Comparison of ENCODE assay signal across 23 mouse cellular contexts in the genomic region with DNA sequence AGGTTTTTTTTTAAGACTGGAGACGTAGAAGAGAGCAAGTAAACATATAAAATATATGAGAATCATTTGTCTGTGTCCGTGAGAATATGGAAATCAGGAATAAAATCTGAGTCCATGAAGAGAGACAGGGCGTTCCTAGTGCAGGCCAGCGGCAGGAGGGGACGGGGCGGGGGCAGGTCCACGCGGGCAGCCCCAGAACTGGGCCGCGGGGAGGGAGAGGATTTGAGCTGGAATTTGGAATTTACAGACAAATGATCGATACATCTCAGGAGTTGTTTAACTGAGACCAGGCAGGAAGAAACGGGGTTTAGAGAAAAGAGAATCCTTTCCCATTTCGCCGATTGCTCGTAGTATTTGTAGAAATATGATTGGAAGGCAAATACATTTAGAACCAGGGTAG. TPM values are rescaled to one million over a fixed set of nuclear protein-coding genes. Genes with fewer than 3 reads are reported as not detected.
DNase-seq lines count a peak whose midpoint lies in the region; ATAC-seq and TF ChIP-seq lines count a peak whose summit lies in the region.
"Had no signal": no experiment of that assay in that cellular context is flagged by ENCODE, and none has a peak within 500 bp of the region (broad histone marks: within the 10 kb centered on the region; RNA-seq: fewer than 3 reads in every experiment).

No protein-coding gene starts in this region.

- 0 out of 2 replicates have a peak, but pooled peaks have one; percentile 23 for ATAC-seq in liver, embryonic 15.5 days (ENCODE audit: insufficient read depth)
- ATAC-seq in midbrain, embryonic 15.5 days (replicated peaks) = no peak
- no peak for ATAC-seq in frontal cortex, adult (ENCODE audit: low TSS enrichment)
- ATAC-seq: activated CD4-positive, CD25-positive, alpha-beta regulatory T cell, adult 4 months; intestine, embryonic 15.5 days; Patski had no signal

- no peak overlapping the region for H3K27ac ChIP-seq in heart, embryonic 10.5 days
- H3K27ac ChIP-seq in bone marrow, adult 2 months (ENCODE audit: control insufficient read depth, insufficient read depth, low read depth, low read length, poor library complexity) = peak overlapping the region; percentile 32; the same call in 1 of the 2 replicates
- H3K27ac ChIP-seq in liver, embryonic 15.5 days (replicated peaks) = peak overlapping the region; percentile 71
- H3K27ac ChIP-seq in midbrain, embryonic 15.5 days = no peak overlapping the region
- H3K27ac ChIP-seq: embryonic facial prominence, embryonic 12.5 days; forebrain, embryonic 12.5 days; heart, embryonic 15.5 days; hindbrain, embryonic 13.5 days; intestine, embryonic 15.5 days had no signal

- no peak for TF ChIP-seq POLR2A in bone marrow, adult 2 months (IDR thresholded peaks at IDR 0.05; ENCODE audit: borderline replicate concordance, control insufficient read depth, low read depth, low read length)

- no peaks in the 10 kb centered on the region for H3K36me3 ChIP-seq in heart, embryonic 10.5 days
- H3K36me3 ChIP-seq in liver, embryonic 15.5 days (replicated peaks) = no peaks in the 10 kb centered on the region
- no peaks in the 10 kb centered on the region for H3K36me3 ChIP-seq in midbrain, embryonic 15.5 days (replicated peaks)
- H3K36me3 ChIP-seq: embryonic facial prominence, embryonic 12.5 days; forebrain, embryonic 12.5 days; heart, embryonic 15.5 days; hindbrain, embryonic 13.5 days; intestine, embryonic 15.5 days had no signal

- no peak overlapping the region for H3K9ac ChIP-seq in liver, embryonic 15.5 days
- no peak overlapping the region for H3K9ac ChIP-seq in midbrain, embryonic 15.5 days
- H3K9ac ChIP-seq: embryonic facial prominence, embryonic 12.5 days; forebrain, embryonic 12.5 days; heart, embryonic 15.5 days; hindbrain, embryonic 13.5 days; intestine, embryonic 15.5 days had no signal

- H3K4me2 ChIP-seq in liver, embryonic 15.5 days = peak overlapping the region; percentile 18; the same call in 1 of the 2 replicates
- no peak overlapping the region for H3K4me2 ChIP-seq in midbrain, embryonic 15.5 days
- H3K4me2 ChIP-seq: embryonic facial prominence, embryonic 12.5 days; forebrain, embryonic 12.5 days; heart, embryonic 11.5 days; heart, embryonic 15.5 days; hindbrain, embryonic 13.5 days; intestine, embryonic 15.5 days had no signal

- TF ChIP-seq CTCF in bone marrow, adult 2 months (IDR thresholded peaks at IDR 0.05; ENCODE audit: control insufficient read depth, insufficient read depth, low read length) = no peak

- WGBS in heart, embryonic 10.5 days = 78% methylated on average over 15 of the region's 15 CpGs
- WGBS in bone marrow, adult 2 months = 73% methylated on average over 15 of the region's 15 CpGs
- WGBS in liver, embryonic 15.5 days (ENCODE audit: insufficient replicate concordance) = 60% methylated on average over 15 of the region's 15 CpGs
- WGBS in midbrain, embryonic 15.5 days = 71% methylated on average over 15 of the region's 15 CpGs

- no peaks in the 10 kb centered on the region for H3K27me3 ChIP-seq in heart, embryonic 10.5 days (ENCODE audit: insufficient read depth, poor library complexity, severe bottlenecking)
- H3K27me3 ChIP-seq in liver, embryonic 15.5 days = no peaks in the 10 kb centered on the region
- H3K27me3 ChIP-seq in midbrain, embryonic 15.5 days (replicated peaks) = no peaks in the 10 kb centered on the region
- H3K27me3 ChIP-seq: embryonic facial prominence, embryonic 12.5 days; forebrain, embryonic 12.5 days; heart, embryonic 15.5 days; hindbrain, embryonic 13.5 days; intestine, embryonic 15.5 days; Patski had no signal

- no peaks in the 10 kb centered on the region for H3K4me1 ChIP-seq in heart, embryonic 10.5 days
- peaks cover 2% of the 10 kb centered on the region; the same call in 1 of the 2 replicates for H3K4me1 ChIP-seq in bone marrow, adult 2 months (ENCODE audit: control insufficient read depth, insufficient read depth, low read length)
- peaks cover 23% of the 10 kb centered on the region for H3K4me1 ChIP-seq in liver, embryonic 15.5 days (replicated peaks)
- H3K4me1 ChIP-seq in midbrain, embryonic 15.5 days = no peaks in the 10 kb centered on the region
- H3K4me1 ChIP-seq: embryonic facial prominence, embryonic 12.5 days; forebrain, embryonic 12.5 days; heart, embryonic 15.5 days; hindbrain, embryonic 13.5 days; intestine, embryonic 15.5 days had no signal

- H3K9me3 ChIP-seq in heart, embryonic 10.5 days = no peaks in the 10 kb centered on the region
- no peaks in the 10 kb centered on the region for H3K9me3 ChIP-seq in liver, embryonic 15.5 days (replicated peaks)
- H3K9me3 ChIP-seq in midbrain, embryonic 15.5 days = no peaks in the 10 kb centered on the region
- H3K9me3 ChIP-seq: embryonic facial prominence, embryonic 12.5 days; forebrain, embryonic 12.5 days; heart, embryonic 15.5 days; hindbrain, embryonic 13.5 days; intestine, embryonic 15.5 days had no signal

- no peak overlapping the region for H3K4me3 ChIP-seq in heart, embryonic 10.5 days
- no peak overlapping the region for H3K4me3 ChIP-seq in bone marrow, adult 2 months (replicated peaks; ENCODE audit: control insufficient read depth, low read depth, low read length)
- no peak overlapping the region for H3K4me3 ChIP-seq in liver, embryonic 15.5 days (replicated peaks)
- H3K4me3 ChIP-seq in midbrain, embryonic 15.5 days = no peak overlapping the region
- H3K4me3 ChIP-seq: embryonic facial prominence, embryonic 12.5 days; forebrain, embryonic 12.5 days; heart, embryonic 15.5 days; hindbrain, embryonic 13.5 days; intestine, embryonic 15.5 days had no signal

- peak; percentile 39 for DNase-seq in heart, embryonic 10.5 days (ENCODE audit: low spot score)
- no peak for DNase-seq in heart, adult 11 months
- DNase-seq: adrenal gland, postnatal 36 days; cerebellum, adult 11 months; cerebellum, adult 8-10 months; cerebellum, postnatal 14 days; gastrocnemius, postnatal 36 days; heart, adult 18-20 months; heart, postnatal 14 days had no signal

RNA-seq across cellular contexts. Expression of a gene that starts 10.9 kb away (rescaled TPM):
- 0.37 TPM in 1 of 2 replicates, not detected in the other for polyA plus RNA-seq in heart, embryonic 10.5 days (2016; fragmentation: Nextera tagmentation; extraction: Ambion mirVana)
- 13.5 and 18.0 TPM in 2 replicates for polyA plus RNA-seq in bone marrow, adult 2 months (2011; ENCODE audit: insufficient read depth, insufficient read length, low replicate concordance, missing spikeins)
- 77.6 and 97.4 TPM in 2 replicates for polyA plus RNA-seq in liver, embryonic 15.5 days (2015; fragmentation: Nextera tagmentation; extraction: Ambion mirVana)
- polyA plus RNA-seq in midbrain, embryonic 15.5 days (2015; fragmentation: Nextera tagmentation; extraction: Ambion mirVana) = not detected in 2 replicates
- polyA plus RNA-seq: brain, embryonic 14.5 days; cortical plate, adult 2 months; embryonic facial prominence, embryonic 12.5 days; forebrain, embryonic 12.5 days; hindbrain, embryonic 13.5 days; Patski had no signal

RNA-seq across cellular contexts. Expression of a gene that starts 11.1 kb away (rescaled TPM):
- polyA plus RNA-seq in heart, embryonic 10.5 days (2016; fragmentation: Nextera tagmentation; extraction: Ambion mirVana) = not detected in 2 replicates
- polyA plus RNA-seq in bone marrow, adult 2 months (2011; ENCODE audit: insufficient read depth, insufficient read length, low replicate concordance, missing spikeins) = not detected in 2 replicates
- 0.29 and 0.38 TPM in 2 replicates for polyA plus RNA-seq in liver, embryonic 15.5 days (2015; fragmentation: Nextera tagmentation; extraction: Ambion mirVana)
- polyA plus RNA-seq in midbrain, embryonic 15.5 days (2015; fragmentation: Nextera tagmentation; extraction: Ambion mirVana) = 0.22 TPM in 1 of 2 replicates, not detected in the other
- polyA plus RNA-seq: activated CD4-positive, CD25-positive, alpha-beta regulatory T cell, adult 4 months; brain, embryonic 14.5 days; cortical plate, adult 2 months; forebrain, embryonic 12.5 days; heart, embryonic 11.5 days; heart, embryonic 15.5 days; hindbrain, embryonic 13.5 days; Patski had no signal

RNA-seq across cellular contexts. Expression of a gene that starts 24.5 kb away (rescaled TPM):
- 2.9 TPM in 2 replicates for polyA plus RNA-seq in heart, embryonic 10.5 days (2016; fragmentation: Nextera tagmentation; extraction: Ambion mirVana)
- polyA plus RNA-seq in bone marrow, adult 2 months (2011; ENCODE audit: insufficient read depth, insufficient read length, low replicate concordance, missing spikeins) = 21.6 TPM in 1 of 2 replicates, not detected in the other
- 7.7 and 8.0 TPM in 2 replicates for polyA plus RNA-seq in liver, embryonic 15.5 days (2015; fragmentation: Nextera tagmentation; extraction: Ambion mirVana)
- polyA plus RNA-seq in midbrain, embryonic 15.5 days (2015; fragmentation: Nextera tagmentation; extraction: Ambion mirVana) = 2.7 and 5.6 TPM in 2 replicates

RNA-seq across cellular contexts. Expression of a gene that starts 26.7 kb away (rescaled TPM):
- polyA plus RNA-seq in heart, embryonic 10.5 days (2016; fragmentation: Nextera tagmentation; extraction: Ambion mirVana) = 67.9 and 86.0 TPM in 2 replicates
- 93.3 and 143 TPM in 2 replicates for polyA plus RNA-seq in bone marrow, adult 2 months (2011; ENCODE audit: insufficient read depth, insufficient read length, low replicate concordance, missing spikeins)
- polyA plus RNA-seq in liver, embryonic 15.5 days (2015; fragmentation: Nextera tagmentation; extraction: Ambion mirVana) = 115 and 127 TPM in 2 replicates
- 92.3 and 92.9 TPM in 2 replicates for polyA plus RNA-seq in midbrain, embryonic 15.5 days (2015; fragmentation: Nextera tagmentation; extraction: Ambion mirVana)

RNA-seq across cellular contexts. Expression of a gene that starts 29.5 kb away (rescaled TPM):
- 14.3 and 21.2 TPM in 2 replicates for polyA plus RNA-seq in heart, embryonic 10.5 days (2016; fragmentation: Nextera tagmentation; extraction: Ambion mirVana)
- polyA plus RNA-seq in bone marrow, adult 2 months (2011; ENCODE audit: insufficient read depth, insufficient read length, low replicate concordance, missing spikeins) = 72.3 and 159 TPM in 2 replicates
- polyA plus RNA-seq in liver, embryonic 15.5 days (2015; fragmentation: Nextera tagmentation; extraction: Ambion mirVana) = 6.0 and 7.9 TPM in 2 replicates
- 97.7 and 102 TPM in 2 replicates for polyA plus RNA-seq in midbrain, embryonic 15.5 days (2015; fragmentation: Nextera tagmentation; extraction: Ambion mirVana)

Comparison
In these comparisons a context has a peak if more than half of its experiments do, and no peak if none do; other contexts are left out.
1. H3K27ac ChIP-seq: peak in bone marrow, adult 2 months (single experiment) and liver, embryonic 15.5 days (single experiment); none in heart, embryonic 10.5 days (single experiment) and midbrain, embryonic 15.5 days (single experiment).
2. RNA of a gene that starts 10.9 kb away (polyA plus RNA-seq): 77.6 to 97.4 TPM in liver, embryonic 15.5 days and 13.5 to 18.0 TPM in bone marrow, adult 2 months; 0.37 TPM in heart, embryonic 10.5 days and not detected in midbrain, embryonic 15.5 days; every median in the first group is over 10 times any median in the second.